Mouse (Mus musculus): ENCODE measurements around the gene Arih1. TPM values are rescaled to one million over a fixed set of nuclear protein-coding genes. Genes with fewer than 3 reads are reported as not detected.
A peak's percentile ranks its signal among the peaks of the same experiment; 100 is the strongest.

The Arih1 gene
- polyA plus RNA-seq, 1 experiment from 2014 or later, result 16.9 TPM

DNA sequence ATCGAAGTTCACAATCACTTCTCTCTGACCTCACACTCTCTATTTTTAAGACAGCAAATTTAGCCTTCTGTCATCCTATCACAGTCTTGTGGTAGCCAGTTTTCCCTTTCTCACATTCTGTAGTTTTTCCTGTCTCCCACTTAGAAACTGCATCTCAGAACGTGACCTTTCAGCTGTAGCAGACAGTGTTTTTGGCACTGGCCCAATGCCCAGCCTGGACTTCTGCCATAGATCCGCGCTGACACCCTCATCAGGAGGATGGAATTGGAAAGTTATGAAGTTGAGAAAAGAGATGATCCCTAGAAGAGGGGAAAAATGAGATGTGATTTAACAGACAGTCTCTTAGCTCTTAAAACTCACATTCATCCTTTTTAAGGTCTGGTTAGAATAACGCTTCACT, 32.6 kb upstream of the Arih1 start:
- Histone ChIP-seq H3K9ac (ENCODE audit: low read length) (no peak overlapping the region), H3K27me3 (ENCODE audit: control insufficient read depth, insufficient read depth, low read length) (no peaks in the 10 kb centered on the region), H3K27ac (ENCODE audit: low read length) (peak overlapping the region; percentile 21; the same call in 1 of the 2 replicates), H3K4me1 (ENCODE audit: control insufficient read depth, insufficient read depth, low read length) (peaks cover 14% of the 10 kb centered on the region), H3K9me3 (replicated peaks; ENCODE audit: control insufficient read depth, low read length) (no peaks in the 10 kb centered on the region), H3K4me2 (ENCODE audit: low read depth, low read length) (no peak overlapping the region), H3K36me3 (ENCODE audit: control insufficient read depth, insufficient read depth) (no peaks in the 10 kb centered on the region), H3K4me3 (ENCODE audit: low read length) (no peak overlapping the region)
- ATAC-seq (replicated peaks; ENCODE audit: extremely low read depth, insufficient read depth, low FRiP score), result no peak
- 26% methylated on average over 5 of the region's 5 CpGs for WGBS

DNA sequence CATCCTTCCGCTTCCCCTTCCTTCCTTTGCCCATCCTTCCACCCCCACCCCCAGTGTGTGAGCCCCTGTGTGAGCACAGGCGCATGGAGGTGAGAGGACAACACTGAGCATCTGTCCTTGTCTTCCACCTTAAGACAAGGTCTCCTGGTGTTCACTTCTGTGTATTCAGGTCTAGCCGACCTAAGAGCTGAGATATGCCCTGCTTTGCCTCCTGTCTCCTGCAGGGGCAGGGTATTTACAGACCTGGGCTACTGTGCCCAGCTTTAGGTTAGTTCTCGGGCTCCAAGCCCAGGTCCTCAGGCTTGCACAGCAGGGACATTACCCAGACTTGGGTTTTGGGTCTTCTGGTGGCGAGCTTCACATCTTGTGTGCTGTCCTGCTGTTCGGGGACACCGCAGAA, 30.7 kb upstream of the Arih1 start:
- Histone ChIP-seq H3K9ac (ENCODE audit: low read length) (no peak overlapping the region), H3K4me3 (ENCODE audit: low read length) (no peak overlapping the region), H3K36me3 (ENCODE audit: control insufficient read depth, insufficient read depth) (no peaks in the 10 kb centered on the region), H3K4me2 (ENCODE audit: low read depth, low read length) (no peak overlapping the region), H3K27me3 (ENCODE audit: control insufficient read depth, insufficient read depth, low read length) (no peaks in the 10 kb centered on the region), H3K9me3 (replicated peaks; ENCODE audit: control insufficient read depth, low read length) (no peaks in the 10 kb centered on the region), H3K27ac (ENCODE audit: low read length) (no peak overlapping the region), H3K4me1 (ENCODE audit: control insufficient read depth, insufficient read depth, low read length) (peaks cover 11% of the 10 kb centered on the region)
- WGBS, result 59% methylated on average over 7 of the region's 7 CpGs
- no peak for ATAC-seq (replicated peaks; ENCODE audit: extremely low read depth, insufficient read depth, low FRiP score)

DNA sequence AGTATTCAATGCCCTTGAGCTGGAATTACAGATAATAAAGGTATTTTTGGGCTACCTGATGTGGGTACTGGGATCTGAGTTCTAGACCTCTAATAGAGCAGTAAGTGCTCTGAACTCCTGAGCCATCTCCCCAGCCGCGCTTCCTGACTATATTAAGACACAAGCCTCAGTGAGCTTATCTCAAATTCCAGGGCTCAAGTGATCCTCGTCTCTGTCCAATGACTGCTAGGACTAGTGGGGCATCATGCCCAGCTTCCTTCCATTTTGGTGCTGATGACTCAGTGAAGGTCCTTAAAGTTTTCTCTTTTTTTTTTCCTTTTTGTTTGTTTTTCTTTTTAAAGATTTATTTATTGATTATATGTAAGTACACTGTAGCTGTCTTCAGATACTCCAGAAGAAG, 28.7 kb upstream of the Arih1 start:
- Histone ChIP-seq H3K4me2 (ENCODE audit: low read depth, low read length) (no peak overlapping the region), H3K9me3 (replicated peaks; ENCODE audit: control insufficient read depth, low read length) (no peaks in the 10 kb centered on the region), H3K27me3 (ENCODE audit: control insufficient read depth, insufficient read depth, low read length) (no peaks in the 10 kb centered on the region), H3K9ac (ENCODE audit: low read length) (no peak overlapping the region), H3K36me3 (ENCODE audit: control insufficient read depth, insufficient read depth) (no peaks in the 10 kb centered on the region), H3K27ac (ENCODE audit: low read length) (no peak overlapping the region), H3K4me1 (ENCODE audit: control insufficient read depth, insufficient read depth, low read length) (peaks cover 11% of the 10 kb centered on the region), H3K4me3 (ENCODE audit: low read length) (no peak overlapping the region)
- WGBS, result 26% methylated on average over 3 of the region's 3 CpGs
- peak; percentile 81 for ATAC-seq (replicated peaks; ENCODE audit: extremely low read depth, insufficient read depth, low FRiP score)

DNA sequence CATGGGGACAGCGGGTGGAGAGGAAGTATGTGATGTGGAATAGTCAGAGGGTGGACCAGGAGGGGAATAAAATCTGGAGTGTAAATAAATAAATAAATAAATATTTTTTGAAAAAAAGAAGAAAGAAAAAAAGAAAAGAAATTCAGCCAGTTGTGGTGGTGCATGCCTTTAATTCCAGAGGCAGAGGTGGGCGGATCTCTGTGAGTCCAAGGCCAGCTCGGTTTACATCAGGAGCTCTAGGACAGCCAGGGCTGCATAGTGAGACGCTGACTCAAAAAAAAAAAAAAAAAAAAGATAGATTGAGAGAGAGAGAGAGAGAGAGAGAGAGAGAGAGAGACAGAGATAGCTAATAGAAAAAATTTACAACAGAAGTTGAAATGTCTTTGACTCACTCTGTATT, 26.0 kb upstream of the Arih1 start:
- WGBS, result 37% methylated on average over 4 of the region's 4 CpGs
- Histone ChIP-seq H3K9ac (ENCODE audit: low read length) (no peak overlapping the region), H3K4me3 (ENCODE audit: low read length) (no peak overlapping the region), H3K27me3 (ENCODE audit: control insufficient read depth, insufficient read depth, low read length) (no peaks in the 10 kb centered on the region), H3K9me3 (replicated peaks; ENCODE audit: control insufficient read depth, low read length) (no peaks in the 10 kb centered on the region), H3K4me2 (ENCODE audit: low read depth, low read length) (no peak overlapping the region), H3K27ac (ENCODE audit: low read length) (no peak overlapping the region), H3K36me3 (ENCODE audit: control insufficient read depth, insufficient read depth) (no peaks in the 10 kb centered on the region), H3K4me1 (ENCODE audit: control insufficient read depth, insufficient read depth, low read length) (peaks cover 4% of the 10 kb centered on the region; the same call in 1 of the 2 replicates)
- ATAC-seq (replicated peaks; ENCODE audit: extremely low read depth, insufficient read depth, low FRiP score), result no peak

DNA sequence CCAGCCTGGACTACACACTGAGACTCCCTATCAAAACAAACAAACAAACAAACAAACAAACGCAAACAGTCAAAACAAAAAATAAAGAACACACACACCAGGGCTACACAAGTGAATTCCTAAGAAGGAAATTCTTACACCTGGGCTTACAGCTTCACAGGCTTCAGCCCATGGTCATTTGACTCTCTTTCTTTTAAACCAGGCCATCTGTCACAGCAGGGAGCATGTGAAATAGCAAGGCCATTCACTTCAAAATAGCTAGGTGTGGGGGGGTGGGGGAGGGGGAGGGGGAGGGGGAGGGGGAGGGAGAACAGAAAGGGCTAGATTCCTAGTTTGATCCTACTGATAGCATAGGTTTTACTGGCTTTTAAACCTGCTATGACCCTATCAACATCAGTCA, 21.7 kb upstream of the Arih1 start:
- Histone ChIP-seq H3K27me3 (ENCODE audit: control insufficient read depth, insufficient read depth, low read length) (no peaks in the 10 kb centered on the region), H3K4me3 (ENCODE audit: low read length) (no peak overlapping the region), H3K9ac (ENCODE audit: low read length) (no peak overlapping the region), H3K36me3 (ENCODE audit: control insufficient read depth, insufficient read depth) (no peaks in the 10 kb centered on the region), H3K9me3 (replicated peaks; ENCODE audit: control insufficient read depth, low read length) (no peaks in the 10 kb centered on the region), H3K4me2 (ENCODE audit: low read depth, low read length) (no peak overlapping the region), H3K27ac (ENCODE audit: low read length) (no peak overlapping the region), H3K4me1 (ENCODE audit: control insufficient read depth, insufficient read depth, low read length) (no peaks in the 10 kb centered on the region)
- ATAC-seq (replicated peaks; ENCODE audit: extremely low read depth, insufficient read depth, low FRiP score), result no peak
- WGBS, result 50% methylated on average over 1 of the region's 1 CpGs

- peaks cover 7% of the 10 kb centered on the region; the same call in 1 of the 2 replicates for H3K4me1 ChIP-seq (ENCODE audit: control insufficient read depth, insufficient read depth, low read length)
- no peaks in the 10 kb centered on the region for H3K27me3 ChIP-seq (ENCODE audit: control insufficient read depth, insufficient read depth, low read length)
- peak overlapping the region; percentile 99 for H3K4me3 ChIP-seq (ENCODE audit: low read length)
- no peaks in the 10 kb centered on the region for H3K36me3 ChIP-seq (ENCODE audit: control insufficient read depth, insufficient read depth)
- ATAC-seq (replicated peaks; ENCODE audit: extremely low read depth, insufficient read depth, low FRiP score), result no peak
- H3K9me3 ChIP-seq (replicated peaks; ENCODE audit: control insufficient read depth, low read length), result no peaks in the 10 kb centered on the region
- H3K27ac ChIP-seq (ENCODE audit: low read length), result peak overlapping the region; percentile 99
- H3K4me2 ChIP-seq (ENCODE audit: low read depth, low read length), result peak overlapping the region; percentile 84
- H3K9ac ChIP-seq (ENCODE audit: low read length), result peak overlapping the region; percentile 99
Observed at GRCm38 (mm10) chr9:59487331-59487730, 913 bp upstream of the Arih1 start.

DNA sequence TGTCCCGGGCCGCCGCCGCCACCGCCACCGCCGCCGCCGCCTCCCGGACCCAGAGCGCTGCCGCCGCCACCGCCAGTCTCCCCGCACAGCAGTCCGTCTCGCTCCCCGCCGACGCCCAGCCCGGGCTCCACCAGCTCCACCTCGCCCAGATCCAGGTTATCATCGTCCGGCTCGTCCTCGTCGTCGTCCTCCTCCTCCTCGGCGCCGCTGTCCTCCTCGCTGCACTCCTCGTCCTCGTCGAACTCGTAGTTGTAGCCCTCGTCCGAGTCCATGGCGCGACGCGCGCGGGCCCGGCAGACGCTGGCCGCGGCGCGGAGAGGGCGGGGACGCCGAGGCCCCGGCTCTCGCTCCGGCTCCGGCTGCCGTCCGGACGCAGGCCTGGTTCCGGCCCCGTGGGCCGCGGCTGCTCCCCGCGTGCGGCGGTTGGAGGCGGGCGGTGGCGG, 321 bp downstream of the Arih1 start:
- ATAC-seq (replicated peaks; ENCODE audit: extremely low read depth, insufficient read depth, low FRiP score), result peak; percentile 62
- peak overlapping the region; percentile 99 for H3K9ac ChIP-seq (ENCODE audit: low read length)
- H3K27ac ChIP-seq (ENCODE audit: low read length), result peak overlapping the region; percentile 99
- H3K9me3 ChIP-seq (replicated peaks; ENCODE audit: control insufficient read depth, low read length), result no peaks in the 10 kb centered on the region
- H3K36me3 ChIP-seq (ENCODE audit: control insufficient read depth, insufficient read depth), result no peaks in the 10 kb centered on the region
- no peaks in the 10 kb centered on the region for H3K27me3 ChIP-seq (ENCODE audit: control insufficient read depth, insufficient read depth, low read length)
- peak overlapping the region; percentile 96 for H3K4me2 ChIP-seq (ENCODE audit: low read depth, low read length)
- H3K4me1 ChIP-seq (ENCODE audit: control insufficient read depth, insufficient read depth, low read length), result peaks cover 8% of the 10 kb centered on the region; the same call in 1 of the 2 replicates
- peak overlapping the region; percentile 99 for H3K4me3 ChIP-seq (ENCODE audit: low read length)
- WGBS, result under 1% methylated on average over 64 of the region's 71 CpGs

- 0% methylated on average over 34 of the region's 34 CpGs for WGBS
- ATAC-seq (replicated peaks; ENCODE audit: extremely low read depth, insufficient read depth, low FRiP score), result peak; percentile 59
- no peaks in the 10 kb centered on the region for H3K9me3 ChIP-seq (replicated peaks; ENCODE audit: control insufficient read depth, low read length)
- peak overlapping the region; percentile 99 for H3K4me3 ChIP-seq (ENCODE audit: low read length)
- H3K27me3 ChIP-seq (ENCODE audit: control insufficient read depth, insufficient read depth, low read length), result no peaks in the 10 kb centered on the region
- H3K36me3 ChIP-seq (ENCODE audit: control insufficient read depth, insufficient read depth), result no peaks in the 10 kb centered on the region
- H3K27ac ChIP-seq (ENCODE audit: low read length), result peak overlapping the region; percentile 99
- peak overlapping the region; percentile 99 for H3K9ac ChIP-seq (ENCODE audit: low read length)
- peaks cover 8% of the 10 kb centered on the region; the same call in 1 of the 2 replicates for H3K4me1 ChIP-seq (ENCODE audit: control insufficient read depth, insufficient read depth, low read length)
- H3K4me2 ChIP-seq (ENCODE audit: low read depth, low read length), result peak overlapping the region; percentile 96
Observed at GRCm38 (mm10) chr9:59485511-59486075, 825 bp downstream of the Arih1 start.

- Histone ChIP-seq H3K9ac (ENCODE audit: low read length) (peak overlapping the region; percentile 99), H3K27me3 (ENCODE audit: control insufficient read depth, insufficient read depth, low read length) (no peaks in the 10 kb centered on the region), H3K4me3 (ENCODE audit: low read length) (peak overlapping the region; percentile 99), H3K36me3 (ENCODE audit: control insufficient read depth, insufficient read depth) (no peaks in the 10 kb centered on the region), H3K9me3 (replicated peaks; ENCODE audit: control insufficient read depth, low read length) (no peaks in the 10 kb centered on the region), H3K27ac (ENCODE audit: low read length) (peak overlapping the region; percentile 99), H3K4me2 (ENCODE audit: low read depth, low read length) (peak overlapping the region; percentile 96), H3K4me1 (ENCODE audit: control insufficient read depth, insufficient read depth, low read length) (peaks cover 8% of the 10 kb centered on the region; the same call in 1 of the 2 replicates)
- WGBS, result 5% methylated on average over 7 of the region's 7 CpGs
- ATAC-seq (replicated peaks; ENCODE audit: extremely low read depth, insufficient read depth, low FRiP score), result no peak
Observed at GRCm38 (mm10) chr9:59484760-59485159, 1.7 kb downstream of the Arih1 start.

Measured in heart, embryonic 16.5 days (tissue).